Mouse (Mus musculus): Measurements from ENCODE around the gene Ptp4a2.
A peak's percentile ranks its signal among the peaks of the same experiment; 100 is the strongest.
"Not testable (repeated sequence)": the region's sequence is repeated elsewhere in the genome, so short reads cannot be mapped to it uniquely, and the experiment has no call there.

Ptp4a2 gene

GRCm38 (mm10) chr4:129851861-129852260, 40.8 kb downstream of the Ptp4a2 start:
- no peak for DNase-seq (ENCODE audit: low spot score)

GRCm38 (mm10) chr4:129853053-129853452, 42.0 kb downstream of the Ptp4a2 start:
- DNase-seq (ENCODE audit: low spot score) = no peak

GRCm38 (mm10) chr4:129853996-129854395, 43.0 kb downstream of the Ptp4a2 start:
- DNase-seq (ENCODE audit: low spot score) = no peak

- no peak for DNase-seq (ENCODE audit: low spot score)
Measured at GRCm38 (mm10) chr4:129854615-129855014, 43.6 kb downstream of the Ptp4a2 start.

- DNase-seq (ENCODE audit: low spot score) = no peak
Measured at GRCm38 (mm10) chr4:129855051-129855970, 44.3 kb downstream of the Ptp4a2 start.

GRCm38 (mm10) chr4:129860456-129860855, 49.4 kb downstream of the Ptp4a2 start:
- no peak for DNase-seq (ENCODE audit: low spot score)

GRCm38 (mm10) chr4:129861400-129861799, 50.4 kb downstream of the Ptp4a2 start:
- no peak for DNase-seq (ENCODE audit: low spot score)

GRCm38 (mm10) chr4:129862357-129862756, 51.3 kb downstream of the Ptp4a2 start:
- no peak for DNase-seq (ENCODE audit: low spot score)

GRCm38 (mm10) chr4:129866171-129866570, 55.2 kb downstream of the Ptp4a2 start:
- DNase-seq (ENCODE audit: low spot score) = not testable (repeated sequence)

GRCm38 (mm10) chr4:129868211-129868610, 57.2 kb downstream of the Ptp4a2 start:
- DNase-seq (ENCODE audit: low spot score) = no peak

- no peak for DNase-seq (ENCODE audit: low spot score)
Measured at GRCm38 (mm10) chr4:129870483-129870882, 59.5 kb downstream of the Ptp4a2 start.

GRCm38 (mm10) chr4:129872376-129872922, 61.4 kb downstream of the Ptp4a2 start:
- DNase-seq (ENCODE audit: low spot score) = no peak

GRCm38 (mm10) chr4:129874805-129875204, 63.8 kb downstream of the Ptp4a2 start:
- no peak for DNase-seq (ENCODE audit: low spot score)

- no peak for DNase-seq (ENCODE audit: low spot score)
Measured at GRCm38 (mm10) chr4:129875406-129875805, 64.4 kb downstream of the Ptp4a2 start.

- peak; percentile 30 for DNase-seq (ENCODE audit: low spot score)
Measured at GRCm38 (mm10) chr4:129876831-129877764, 66.1 kb downstream of the Ptp4a2 start.

GRCm38 (mm10) chr4:129877967-129878655, 67.1 kb downstream of the Ptp4a2 start:
- no peak for DNase-seq (ENCODE audit: low spot score)

GRCm38 (mm10) chr4:129878656-129879145, 67.7 kb downstream of the Ptp4a2 start:
- no peak for DNase-seq (ENCODE audit: low spot score)

- no peak for DNase-seq (ENCODE audit: low spot score)
Measured at GRCm38 (mm10) chr4:129879206-129879780, 68.3 kb downstream of the Ptp4a2 start.

GRCm38 (mm10) chr4:129880615-129881014, 69.6 kb downstream of the Ptp4a2 start:
- DNase-seq (ENCODE audit: low spot score) = no peak

- no peak for DNase-seq (ENCODE audit: low spot score)
Measured at GRCm38 (mm10) chr4:129881661-129882060, 70.6 kb downstream of the Ptp4a2 start.

All from spleen, adult 12 weeks (tissue).